Mouse (Mus musculus) ES-Bruce4 (cell line): Measurements from ENCODE around the gene Znrf1.

Source experiments
- CTCF ChIP-seq: IDR thresholded peaks from one replicate; pipeline ENCODE4 v1.8.1; 2011; ENCODE audit warnings: low read depth, low read length
- EP300 ChIP-seq: IDR thresholded peaks from 2 replicates; pipeline ENCODE4 v1.6.1; 2011; ENCODE audit warnings: low read depth, low read length; ENCODE audit not compliant: insufficient read depth
- POLR2A ChIP-seq: IDR thresholded peaks from one replicate; pipeline ENCODE4 v1.8.1; 2011; ENCODE audit warnings: low read length; ENCODE audit not compliant: insufficient read depth

- TF ChIP-seq EP300 (no peak), POLR2A (no peak), CTCF (no peak)
Observed at GRCm38 (mm10) chr8:111624853-111625221, 88.9 kb downstream of the Znrf1 start.
